Mouse (Mus musculus): ENCODE data around the gene Snx29.

GRCm38 (mm10) chr16:11516681-11517080 is 194.0 kb downstream of the Snx29 start:
- TF ChIP-seq CTCF (IDR thresholded peaks at IDR 0.05; ENCODE audit: borderline replicate concordance, insufficient read depth, low read length) (no peak), POLR2A (IDR thresholded peaks at IDR 0.05; ENCODE audit: low read depth, low read length) (no peak)

Data from embryonic fibroblast, embryonic 13.5 days (primary cell).